Mouse (Mus musculus) lung, embryonic 14.5 days (tissue): Measurements from ENCODE around the gene Ptprn. TPM values are rescaled to one million over a fixed set of nuclear protein-coding genes. Genes with fewer than 3 reads are reported as not detected.
"Not testable (repeated sequence)": the region's sequence is repeated elsewhere in the genome, so short reads cannot be mapped to it uniquely, and the experiment has no call there.

Experiments
- ATAC-seq: fragments of 200-750 bp; cut with Nextera tagmentation; 2 replicates; pipeline ENCODE4 v1.8.0; 2017; ENCODE audit warnings: mild to moderate bottlenecking, moderate TSS enrichment, moderate library complexity; ENCODE audit not compliant: insufficient read depth
- DNase-seq: peaks from one replicate; pipeline ENCODE4 v3.0.0-alpha.2; 2015
- H3K27ac ChIP-seq: fragments of 300-500 bp; sonication (generic); 2 replicates; pipeline ENCODE4 v1.5.1; 2014; ENCODE audit warnings: low read depth, mild to moderate bottlenecking, moderate library complexity
- H3K27me3 ChIP-seq: fragments of 300-500 bp; sonication (generic); 2 replicates; pipeline ENCODE4 v1.6.1; 2014; ENCODE audit warnings: low read length, control low read depth; ENCODE audit not compliant: insufficient read depth
- H3K36me3 ChIP-seq: fragments of 300-500 bp; sonication (generic); 2 replicates; pipeline ENCODE4 v1.6.1; 2014; ENCODE audit warnings: control low read depth; ENCODE audit not compliant: insufficient read depth
- H3K4me1 ChIP-seq: fragments of 300-500 bp; sonication (generic); 2 replicates; pipeline ENCODE4 v1.6.1; 2014; ENCODE audit warnings: antibody characterized with exemption, control low read depth; ENCODE audit not compliant: insufficient read depth
- H3K4me2 ChIP-seq: fragments of 300-500 bp; sonication (generic); 2 replicates; pipeline ENCODE4 v1.6.1; 2014; ENCODE audit warnings: mild to moderate bottlenecking
- H3K4me3 ChIP-seq: fragments of 300-500 bp; sonication (generic); 2 replicates; pipeline ENCODE4 v1.5.1; 2014; ENCODE audit warnings: low read depth, low read length
- H3K9ac ChIP-seq: fragments of 300-500 bp; sonication (generic); 2 replicates; pipeline ENCODE4 v1.6.1; 2014
- H3K9me3 ChIP-seq: fragments of 300-500 bp; sonication (generic); 2 replicates; pipeline ENCODE4 v1.6.1; 2016; ENCODE audit warnings: low read depth, low read length, control low read depth
- CTCF ChIP-seq: IDR thresholded peaks from 2 replicates; pipeline ENCODE4 v1.5.1; 2016; ENCODE audit warnings: antibody characterized with exemption, low read depth
- WGBS: fragments of 180-500 bp; shearing (Covaris S2); extraction: QIAGEN DNeasy Blood & Tissue Kit; methylation state at CpG from one replicate; pipeline ENCODE4 v1.1.7; 2014; 5-methylcytosine and 5-hydroxymethylcytosine counted together
- polyA plus RNA-seq: library from polyadenylated mRNA; unstranded; fragments of >200 nt; fragmentation: Nextera tagmentation; extraction: Ambion mirVana; gene quantifications from 2 replicates; pipeline ENCODE4 v1.2.1, GENCODE M21; 2014

The Ptprn gene
- polyA plus RNA-seq, 1 experiment from 2014 or later: 0.21 TPM

DNA sequence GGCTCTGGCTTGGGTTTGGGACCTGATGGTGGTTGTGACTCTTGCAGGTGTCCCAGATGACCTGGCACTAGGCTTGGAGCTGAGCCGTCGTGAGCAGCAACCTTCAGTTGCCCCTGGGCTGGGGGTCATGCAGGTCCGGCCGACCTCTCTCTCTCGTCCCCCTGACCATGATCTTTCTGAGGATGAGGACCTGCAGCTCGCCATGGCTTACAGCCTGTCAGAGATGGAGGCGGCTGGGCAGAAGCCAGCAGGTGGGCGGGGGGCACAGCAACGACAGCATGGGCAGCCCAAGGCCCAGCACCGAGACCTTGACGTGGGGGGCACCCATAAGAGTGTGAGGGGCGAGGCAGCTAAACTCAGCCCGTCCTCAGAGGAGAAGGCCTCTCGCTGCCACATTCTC lies 20.9 kb downstream of the Ptprn start:
- peaks cover 21% of the 10 kb centered on the region for H3K36me3 ChIP-seq
- WGBS: 85% methylated on average over 14 of the region's 14 CpGs
- H3K9ac ChIP-seq: no peak overlapping the region
- no peak overlapping the region for H3K27ac ChIP-seq
- no peak for TF ChIP-seq CTCF
- H3K27me3 ChIP-seq: no peaks in the 10 kb centered on the region
- H3K4me3 ChIP-seq: no peak overlapping the region
- H3K9me3 ChIP-seq: no peaks in the 10 kb centered on the region
- H3K4me2 ChIP-seq: no peak overlapping the region
- DNase-seq (no peak), ATAC-seq (no peak)
- H3K4me1 ChIP-seq: peaks cover 7% of the 10 kb centered on the region; the same call in 1 of the 2 replicates

GRCm38 (mm10) chr1:75239591-75239990 lies 24.7 kb downstream of the Ptprn start:
- ATAC-seq: no peak
- no peak for TF ChIP-seq CTCF
- H3K27ac ChIP-seq: no peak overlapping the region
- H3K4me2 ChIP-seq: no peak overlapping the region
- H3K4me1 ChIP-seq: peaks cover 4% of the 10 kb centered on the region; the same call in 1 of the 2 replicates
- peaks cover 21% of the 10 kb centered on the region for H3K36me3 ChIP-seq
- DNase-seq: no peak
- H3K9me3 ChIP-seq: no peaks in the 10 kb centered on the region
- no peaks in the 10 kb centered on the region for H3K27me3 ChIP-seq
- H3K4me3 ChIP-seq: no peak overlapping the region
- whole genome bisulfite sequencing: 80% methylated on average over 10 of the region's 10 CpGs
- no peak overlapping the region for H3K9ac ChIP-seq

DNA sequence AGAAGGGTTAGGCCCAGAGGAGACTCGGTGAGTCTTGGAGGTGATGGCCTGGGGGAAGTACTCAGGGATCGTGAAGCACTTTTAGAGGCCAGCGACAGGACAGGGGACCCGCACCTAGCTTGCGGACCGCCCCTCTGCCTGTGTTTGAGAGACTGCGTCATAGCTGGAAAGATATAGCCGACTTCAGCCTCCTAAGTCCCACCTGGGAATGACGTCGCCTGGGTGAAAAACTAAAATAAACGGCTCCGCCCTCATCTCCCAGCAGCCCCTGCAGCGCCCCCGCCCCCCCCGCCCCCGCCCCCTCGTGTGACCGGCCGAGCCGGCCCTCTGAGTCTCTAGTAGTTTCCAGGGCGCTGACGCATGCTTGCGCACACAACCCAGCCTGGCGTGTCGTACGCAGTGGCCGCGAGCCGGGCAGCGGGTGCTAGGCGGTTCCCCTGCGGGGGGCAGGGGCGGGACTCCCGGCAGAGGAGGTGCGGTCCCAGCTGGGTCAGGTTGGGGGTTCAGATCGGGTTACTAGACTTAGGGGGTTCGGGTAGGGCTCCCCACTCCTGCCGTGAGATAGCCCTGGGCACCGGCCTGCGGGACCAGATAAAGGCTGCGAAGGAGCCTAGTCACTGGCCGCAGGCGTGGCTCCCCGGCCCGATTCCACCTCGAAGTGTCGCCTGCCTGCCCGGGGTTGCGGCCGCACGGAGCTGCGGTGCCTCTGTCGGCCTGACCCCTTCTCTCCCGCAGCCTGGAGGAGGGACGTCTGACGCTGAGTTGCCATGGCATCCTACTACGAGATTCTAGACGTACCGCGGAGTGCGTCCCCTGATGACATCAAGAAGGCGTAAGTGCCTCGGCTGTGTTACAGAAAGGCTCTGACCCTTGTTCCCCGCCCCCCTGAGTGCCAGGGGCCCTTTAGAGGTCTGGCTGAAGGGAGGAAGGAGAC lies 27.9 kb downstream of the Ptprn start, which contains the start of gene Dnajb2:
Gene Dnajb2 (plus strand): TSS at position 290 of the 934 bp plus-strand sequence.
- WGBS: under 1% methylated on average over 64 of the region's 64 CpGs
- Histone ChIP-seq H3K4me3 (peak within 1 kb of the TSS; percentile 68), H3K9me3 (no peaks in the 10 kb centered on the region), H3K4me1 (peaks cover 4% of the 10 kb centered on the region; the same call in 1 of the 2 replicates), H3K9ac (peak within 1 kb of the TSS; percentile 74), H3K4me2 (peak within 1 kb of the TSS; percentile 92), H3K36me3 (peaks cover 7% of the 10 kb centered on the region; the same call in 1 of the 2 replicates), H3K27me3 (no peaks in the 10 kb centered on the region), H3K27ac (peak within 1 kb of the TSS; percentile 89)
- no peak for TF ChIP-seq CTCF
- ATAC-seq: peak; percentile 94
- peak; percentile 88 for DNase-seq

DNA sequence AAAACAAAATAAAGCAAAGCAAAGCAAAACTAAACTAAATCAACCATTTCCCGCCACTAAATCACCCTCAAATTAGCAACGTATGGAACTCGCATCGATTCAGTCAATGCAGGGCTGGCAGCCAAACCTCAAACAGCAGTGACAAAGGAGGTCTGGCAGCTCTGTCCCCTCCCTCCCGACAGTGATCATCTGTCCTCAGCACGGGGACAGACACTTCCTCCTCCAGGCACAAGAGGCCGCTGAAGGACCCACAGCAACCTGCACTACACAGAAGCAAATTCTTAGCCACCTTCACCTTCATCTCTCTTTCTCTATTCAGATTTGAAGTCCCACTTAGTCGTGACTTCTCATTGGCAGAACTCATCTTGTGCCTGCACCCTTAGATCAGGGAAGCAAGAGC lies 29.7 kb downstream of the Ptprn start:
- peaks cover 4% of the 10 kb centered on the region; the same call in 1 of the 2 replicates for H3K4me1 ChIP-seq
- H3K27me3 ChIP-seq: no peaks in the 10 kb centered on the region
- no peak overlapping the region for H3K4me3 ChIP-seq
- H3K9ac ChIP-seq: no peak overlapping the region
- TF ChIP-seq CTCF: peak; percentile 71
- no peaks in the 10 kb centered on the region for H3K9me3 ChIP-seq
- H3K36me3 ChIP-seq: no peaks in the 10 kb centered on the region
- H3K4me2 ChIP-seq: no peak overlapping the region
- WGBS: 2% methylated on average over 8 of the region's 8 CpGs
- ATAC-seq (peak; percentile 28; the same call in 1 of the 2 replicates), DNase-seq (peak; percentile 75)
- no peak overlapping the region for H3K27ac ChIP-seq

GRCm38 (mm10) chr1:75232489-75232888 lies 31.8 kb downstream of the Ptprn start:
- DNase-seq, H3K4me2 ChIP-seq, H3K9me3 ChIP-seq, H3K4me1 ChIP-seq, H3K27ac ChIP-seq, H3K36me3 ChIP-seq, H3K27me3 ChIP-seq, H3K9ac ChIP-seq, H3K4me3 ChIP-seq, ATAC-seq: not testable (repeated sequence)
- 65% methylated on average over 4 of the region's 4 CpGs for WGBS

GRCm38 (mm10) chr1:75231664-75232152 lies 32.6 kb downstream of the Ptprn start, which contains the start of gene A630095N17Rik:
Gene A630095N17Rik (minus strand): TSS chr1:75232102.
- Histone ChIP-seq H3K9ac (no peak within 1 kb of the TSS), H3K9me3 (no peaks in the 10 kb centered on the region), H3K4me1 (no peaks in the 10 kb centered on the region), H3K36me3 (no peaks in the 10 kb centered on the region), H3K27me3 (no peaks in the 10 kb centered on the region), H3K4me3 (no peak within 1 kb of the TSS), H3K4me2 (no peak within 1 kb of the TSS), H3K27ac (no peak within 1 kb of the TSS)
- no peak for DNase-seq
- WGBS: 71% methylated on average over 5 of the region's 5 CpGs
- no peak for ATAC-seq
- TF ChIP-seq CTCF: no peak

DNA sequence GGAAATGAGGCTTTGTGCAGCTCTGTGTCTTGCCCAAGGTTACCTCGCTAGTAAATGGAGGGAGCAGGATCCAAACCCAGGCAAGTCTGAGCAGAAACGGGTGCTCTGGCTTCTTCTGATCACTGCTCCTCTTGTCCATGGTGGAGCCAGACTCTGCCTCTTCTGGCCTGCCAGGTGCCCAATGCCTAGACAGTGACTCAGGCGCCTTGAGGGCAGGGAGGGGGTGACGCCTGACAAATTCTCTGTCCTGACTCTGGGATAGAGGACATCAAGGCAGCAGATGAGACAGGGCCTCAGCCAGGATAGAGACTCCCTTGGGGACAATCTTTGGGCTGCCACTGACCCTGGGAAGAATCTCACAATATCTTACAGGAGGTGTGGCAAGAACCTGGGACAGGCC lies 33.1 kb downstream of the Ptprn start:
- Histone ChIP-seq H3K4me1 (no peaks in the 10 kb centered on the region), H3K9ac (no peak overlapping the region)

More for the DNA sequence above, 33.1 kb downstream of the Ptprn start:
- no peaks in the 10 kb centered on the region for H3K36me3 ChIP-seq
- H3K4me2 ChIP-seq: no peak overlapping the region
- WGBS: 66% methylated on average over 4 of the region's 4 CpGs
- no peak for TF ChIP-seq CTCF
- H3K4me3 ChIP-seq: no peak overlapping the region
- H3K27ac ChIP-seq: no peak overlapping the region
- no peaks in the 10 kb centered on the region for H3K9me3 ChIP-seq
- ATAC-seq: no peak
- no peak for DNase-seq
- H3K27me3 ChIP-seq: no peaks in the 10 kb centered on the region
